Mouse (Mus musculus): ENCODE results near the gene Rtl1.

Rtl1 gene

DNA sequence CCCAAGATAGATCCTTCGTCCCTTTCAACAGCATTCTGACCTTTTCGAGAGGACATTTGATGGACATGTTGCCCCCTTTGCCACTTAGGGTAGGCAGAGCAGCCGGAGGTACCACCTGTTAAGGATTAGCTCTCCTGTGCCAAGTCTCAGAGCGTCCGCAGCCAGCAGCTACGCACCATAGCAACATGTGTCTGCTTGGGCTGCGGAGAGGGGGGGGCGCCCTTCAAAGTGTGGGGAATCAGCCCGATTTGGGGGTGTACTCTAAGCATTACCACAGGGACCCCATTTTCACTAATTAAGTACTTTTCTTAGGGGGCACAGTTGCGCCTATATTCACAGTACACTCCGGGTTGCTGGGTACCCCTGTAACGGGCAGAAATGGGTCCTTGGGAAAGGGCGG lies 60.2 kb downstream of the Rtl1 start:
- in situ Hi-C loops (cut with MboI; ENCODE audit: unreplicated experiment in 2 of 2) = loop anchor here in 1 of 2 experiments (10.0 kb wide), 1 partner anchor 105 kb away; no protein-coding TSS in a partner anchor
